Mouse (Mus musculus): ENCODE measurements around the gene Gm8914.
"Not testable (repeated sequence)": the region's sequence is repeated elsewhere in the genome, so short reads cannot be mapped to it uniquely, and the experiment has no call there.

The Gm8914 gene

GRCm38 (mm10) chrX:91479826-91480225 is at the start of gene Gm8914:
Gene Gm8914 (plus strand): TSS chrX:91480126.
- DNase-seq, result not testable (repeated sequence)

Data from lung, postnatal 4 days (tissue).